Mouse (Mus musculus) spleen, postnatal 14 days (tissue): ENCODE results near the gene Bsg.
A peak's percentile ranks its signal among the peaks of the same experiment; 100 is the strongest.
"Not testable (repeated sequence)": the region's sequence is repeated elsewhere in the genome, so short reads cannot be mapped to it uniquely, and the experiment has no call there.

Source experiments
- DNase-seq, 2 experiments: peaks; one replicate each; pipeline ENCODE4 v3.0.0; 2021 to 2022; ENCODE audit warnings: low spot score in 2 of 2

Gene Bsg

DNA sequence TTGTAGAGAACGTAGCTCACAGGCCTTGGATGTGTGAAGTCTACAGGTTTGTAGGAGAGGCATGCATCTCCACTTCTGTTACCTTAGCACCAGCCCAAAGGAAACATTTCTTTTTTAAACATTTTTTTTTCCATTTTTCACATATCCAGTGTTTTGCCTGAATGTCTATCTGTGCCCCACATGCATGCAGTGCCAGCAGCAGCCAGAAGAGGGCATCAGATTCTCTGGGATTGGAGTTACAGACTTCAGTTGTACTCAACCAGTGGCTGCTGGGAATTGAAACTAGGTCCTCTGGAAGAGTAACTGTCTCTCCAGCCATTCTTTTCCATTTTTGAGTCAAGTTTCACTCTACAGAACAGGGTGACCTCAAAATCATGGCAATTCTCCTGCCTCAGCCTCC lies 28.2 kb downstream of the Bsg start:
- peak in 1 of 2 experiments; percentile 53 for DNase-seq

DNA sequence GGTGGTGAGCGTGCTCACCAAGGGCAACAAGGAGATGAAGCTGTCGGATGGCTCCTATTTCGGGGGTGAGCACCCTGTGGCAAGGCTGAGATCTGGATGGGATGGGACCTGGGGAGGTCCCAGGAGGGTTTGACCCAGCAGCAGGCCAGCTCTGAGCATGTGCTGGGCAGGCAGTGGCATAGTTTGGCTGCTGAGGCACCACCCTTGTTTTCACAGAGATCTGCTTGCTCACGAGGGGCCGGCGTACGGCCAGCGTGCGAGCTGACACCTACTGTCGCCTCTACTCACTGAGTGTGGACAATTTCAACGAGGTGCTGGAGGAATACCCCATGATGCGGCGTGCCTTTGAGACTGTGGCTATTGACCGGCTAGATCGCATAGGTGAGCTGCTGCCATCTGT lies 29.6 kb downstream of the Bsg start:
- no peak for DNase-seq

- DNase-seq = no peak
These were observed 31.1 kb downstream of the Bsg start for GRCm38 (mm10) chr10:79735361-79735760.

- no peak for DNase-seq
These were observed 32.4 kb downstream of the Bsg start for GRCm38 (mm10) chr10:79736706-79737105.

- DNase-seq = no peak
These were observed 34.0 kb downstream of the Bsg start for GRCm38 (mm10) chr10:79738259-79738658.

DNA sequence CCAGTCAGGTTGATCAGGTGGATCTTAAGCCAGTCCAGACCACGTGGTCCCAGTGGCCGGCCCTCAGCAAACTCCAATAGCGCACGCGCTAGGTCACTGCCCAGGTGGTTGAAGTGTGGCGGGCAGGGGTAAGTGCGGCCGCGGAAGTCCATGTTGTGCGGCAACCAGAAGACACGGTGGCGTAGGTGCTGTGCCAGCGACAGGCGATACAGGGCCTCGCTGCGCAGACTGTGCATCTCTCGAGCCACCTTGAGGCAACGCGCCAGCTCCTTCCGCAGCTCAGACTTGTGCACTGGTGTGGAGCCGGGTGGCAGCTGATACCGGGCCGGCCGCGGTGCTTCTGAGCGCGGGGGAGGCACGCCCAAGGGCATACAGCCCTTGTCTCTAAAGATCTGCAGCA lies 34.9 kb downstream of the Bsg start:
- DNase-seq = no peak

GRCm38 (mm10) chr10:79740863-79741262 lies 36.6 kb downstream of the Bsg start:
- DNase-seq = no peak

GRCm38 (mm10) chr10:79743161-79743560 lies 38.9 kb downstream of the Bsg start:
- DNase-seq = no peak

DNA sequence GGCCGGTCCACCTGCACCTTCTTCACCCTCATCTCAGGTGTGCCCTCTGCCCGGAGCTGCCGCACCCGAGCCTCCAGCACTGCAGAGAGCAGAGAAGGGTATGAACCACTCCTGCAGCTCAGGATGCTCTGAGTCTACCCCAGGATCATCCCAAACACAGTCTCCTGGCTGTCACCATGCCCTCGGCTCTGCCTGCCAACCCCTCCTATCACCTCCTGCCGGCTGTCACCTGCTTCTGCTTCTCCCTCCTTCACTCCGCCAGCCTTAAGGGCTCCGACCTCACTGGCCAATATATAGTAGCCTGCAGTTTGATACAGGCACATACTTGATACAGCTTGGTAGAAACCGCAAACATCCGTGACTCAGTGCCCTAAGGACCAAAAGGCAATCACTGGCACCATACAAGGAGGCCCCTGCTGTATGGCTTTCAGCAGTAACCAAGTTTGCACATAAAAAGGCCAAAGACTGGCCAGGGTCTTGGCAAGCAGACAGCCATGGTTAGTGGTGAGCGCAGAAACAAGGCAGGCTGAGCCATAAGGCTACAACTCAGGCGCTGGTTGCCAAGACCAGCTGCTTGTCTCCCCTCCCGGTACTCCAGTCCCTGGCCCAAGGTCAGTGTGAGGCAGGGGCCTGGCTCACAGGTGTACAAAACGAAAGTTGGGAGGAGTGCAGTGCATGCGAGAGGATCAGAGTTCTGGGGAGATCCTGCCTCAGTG lies 39.5 kb downstream of the Bsg start:
- no peak for DNase-seq

- no peak for DNase-seq
These were observed 41.1 kb downstream of the Bsg start for GRCm38 (mm10) chr10:79745411-79745810.

DNA sequence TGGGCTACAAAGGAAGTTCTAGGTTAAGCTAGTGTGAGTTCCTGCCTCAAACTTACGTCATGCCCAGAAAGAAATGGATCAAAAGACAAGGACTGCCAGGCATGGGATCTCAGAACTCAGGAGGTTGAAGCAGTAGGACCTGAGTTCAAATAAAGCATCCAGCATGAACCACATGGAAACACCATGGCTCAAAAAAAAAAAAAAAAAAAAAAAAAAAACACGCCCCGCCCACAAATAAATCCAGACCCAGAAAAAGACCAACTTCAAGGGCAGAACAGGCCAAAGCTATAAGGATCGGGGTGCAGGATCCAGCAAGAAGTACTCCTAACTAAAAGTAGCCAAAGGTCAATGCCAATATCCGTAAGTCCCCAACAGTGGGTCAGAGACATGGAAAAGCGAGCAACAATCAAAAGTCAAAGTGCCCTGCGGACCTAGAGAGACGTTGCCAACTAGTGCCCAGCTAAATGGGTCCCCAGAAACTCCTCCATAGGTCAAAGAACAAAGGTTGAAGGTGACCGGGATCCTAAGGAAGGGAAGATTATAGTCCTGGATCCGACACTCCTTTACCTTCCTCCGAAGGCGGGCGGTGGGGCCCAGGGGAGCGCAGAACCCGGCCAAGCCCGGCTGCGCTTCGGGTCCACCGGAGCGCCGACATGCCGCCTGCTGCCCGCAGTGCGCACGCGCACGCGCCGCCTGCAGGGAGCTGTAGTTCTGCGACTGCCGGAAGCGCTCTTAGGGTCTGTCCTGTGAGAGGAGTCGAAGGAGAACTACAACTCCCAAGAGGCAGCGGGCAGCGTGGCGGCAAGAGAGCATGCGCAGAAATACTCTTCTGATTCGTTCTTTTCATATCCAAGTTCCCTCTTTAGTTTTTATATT lies 41.8 kb downstream of the Bsg start, which contains the start of gene Polrmt:
TSS of gene Polrmt (minus strand) at position 684 of the 876 bp plus-strand sequence.
- DNase-seq = peak; percentile 89 to 90

- no peak for DNase-seq
These were observed 42.5 kb downstream of the Bsg start for GRCm38 (mm10) chr10:79746774-79747151.

DNA sequence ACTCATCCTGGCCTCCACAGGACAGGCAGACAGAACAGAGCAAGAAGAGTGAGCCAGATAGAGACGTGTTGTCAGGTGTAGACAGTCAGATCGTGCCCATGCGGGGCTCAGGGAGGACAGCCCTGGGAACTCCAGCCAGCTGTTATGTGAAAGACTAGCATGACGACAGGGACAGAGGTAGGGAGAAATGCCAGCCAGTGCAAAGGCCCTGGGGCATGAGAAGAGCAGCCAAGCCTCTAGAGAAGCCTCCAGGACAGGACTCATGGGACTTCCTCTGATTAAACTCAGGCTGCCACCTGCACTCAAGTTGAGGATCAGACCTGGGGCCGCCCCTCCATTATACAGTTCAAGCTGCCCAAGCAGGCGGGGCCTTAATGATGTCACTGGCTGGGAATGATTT lies 44.2 kb downstream of the Bsg start:
- DNase-seq = no peak

GRCm38 (mm10) chr10:79754856-79755516 lies 50.7 kb downstream of the Bsg start, which contains the start of gene Fgf22:
Fgf22 (plus strand) TSS chr10:79755076.
- DNase-seq = peak in 1 of 2 experiments; percentile 34

- DNase-seq = no peak
These were observed 51.6 kb downstream of the Bsg start for GRCm38 (mm10) chr10:79755854-79756253.

DNA sequence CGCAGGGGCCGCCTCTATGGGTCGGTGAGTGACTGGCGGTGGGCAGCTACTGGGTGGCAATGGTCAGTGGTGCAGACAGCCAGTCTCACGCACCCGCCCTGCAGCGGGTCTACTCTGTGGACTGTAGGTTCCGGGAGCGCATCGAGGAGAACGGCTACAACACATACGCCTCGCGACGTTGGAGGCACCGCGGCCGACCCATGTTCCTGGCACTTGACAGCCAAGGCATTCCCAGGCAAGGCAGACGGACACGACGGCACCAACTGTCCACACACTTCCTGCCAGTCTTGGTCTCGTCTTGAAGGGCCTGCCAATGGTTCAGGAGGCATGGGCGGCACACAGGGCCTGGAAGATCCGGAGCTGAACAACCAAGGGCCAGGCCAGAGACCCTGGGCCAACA lies 52.4 kb downstream of the Bsg start:
- DNase-seq = no peak

DNA sequence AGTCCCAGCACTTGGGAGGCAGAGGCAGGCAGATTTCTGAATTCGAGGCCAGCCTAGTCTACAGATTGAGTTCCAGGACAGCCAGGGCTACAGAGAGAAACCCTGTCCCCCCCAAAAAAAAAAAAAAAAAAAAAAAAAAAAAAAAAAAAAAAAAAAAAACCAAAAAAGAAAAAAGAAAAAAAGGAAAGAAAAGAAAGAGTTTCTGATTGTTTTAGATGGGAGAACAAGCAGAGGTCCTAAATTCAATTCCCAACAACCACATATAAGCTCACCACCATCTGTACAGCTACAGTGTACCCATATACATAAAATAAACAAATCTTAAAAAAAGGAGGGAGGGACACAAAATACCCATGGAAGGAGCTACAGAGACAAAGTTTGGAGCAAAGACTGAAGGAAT lies 55.4 kb downstream of the Bsg start:
- not testable (repeated sequence) for DNase-seq

DNA sequence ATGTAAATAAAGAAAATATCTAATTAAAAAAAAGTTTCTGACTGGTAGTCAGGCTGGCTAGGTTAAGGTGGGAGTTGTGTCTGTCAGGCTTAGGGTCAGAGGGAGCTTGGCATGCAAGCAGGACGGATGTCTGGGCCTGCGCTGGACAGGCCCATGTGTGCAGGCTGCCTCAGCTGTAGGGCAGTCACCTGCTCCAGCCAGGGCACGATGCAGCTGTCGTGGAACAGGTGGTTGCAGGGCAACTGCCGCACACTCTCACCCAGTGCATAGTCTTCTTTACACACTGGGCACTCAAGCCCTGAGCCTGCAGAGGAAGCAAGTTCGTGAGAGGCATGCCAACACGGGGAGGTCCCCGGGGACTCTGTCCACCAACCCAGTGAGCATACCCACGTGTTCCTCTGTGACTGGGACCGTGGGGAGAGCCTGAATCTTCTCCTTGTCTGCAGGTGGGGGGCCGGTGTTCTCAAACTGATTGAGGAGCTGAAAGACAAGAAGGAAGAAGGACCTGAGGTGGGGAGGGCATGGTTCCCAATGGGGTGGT lies 56.4 kb downstream of the Bsg start:
- DNase-seq = no peak
